Mouse (Mus musculus) spleen, postnatal 10 days (tissue): ENCODE data around the gene Kcnb1.

Experiments
- DNase-seq, 2 experiments: peaks; one replicate each; pipeline ENCODE4 v3.0.0; 2021 to 2022; ENCODE audit warnings: low spot score in 2 of 2

The Kcnb1 gene

DNA sequence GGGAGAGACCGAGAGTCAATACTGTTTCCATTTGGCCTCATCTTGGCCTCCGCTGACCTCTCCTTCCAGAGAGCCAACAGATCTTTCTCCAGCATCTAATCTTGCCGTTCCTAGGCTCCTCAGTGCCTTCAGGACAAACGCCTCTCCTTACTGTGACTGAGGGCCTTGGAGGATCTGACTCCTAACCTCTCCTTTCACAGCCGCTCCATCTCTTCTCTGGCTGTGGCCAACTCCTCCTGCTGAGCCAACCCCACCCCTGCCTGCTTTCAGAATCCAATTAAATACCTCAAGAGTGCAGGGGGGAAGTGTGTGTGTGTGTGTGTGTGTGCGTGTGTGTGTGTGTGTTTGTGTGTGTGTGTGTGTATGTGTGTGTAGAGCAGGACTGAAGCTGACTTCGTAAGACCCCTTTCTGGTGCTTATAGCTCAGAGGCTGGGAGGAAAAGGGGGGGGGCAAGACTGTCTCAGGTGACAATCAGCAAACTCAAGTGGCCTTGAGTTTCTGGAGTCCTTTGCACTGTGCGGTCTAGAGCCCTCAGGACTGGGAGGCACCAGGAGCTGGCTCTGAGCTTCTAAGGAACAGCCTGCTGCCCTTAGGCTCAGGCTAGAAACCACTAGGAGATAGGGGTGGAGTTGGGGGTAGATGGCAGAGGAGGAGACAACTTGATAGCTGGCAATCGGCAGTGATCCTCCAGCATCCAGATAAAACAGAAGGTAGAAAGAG, 59.7 kb downstream of the Kcnb1 start:
- DNase-seq, result no peak

DNA sequence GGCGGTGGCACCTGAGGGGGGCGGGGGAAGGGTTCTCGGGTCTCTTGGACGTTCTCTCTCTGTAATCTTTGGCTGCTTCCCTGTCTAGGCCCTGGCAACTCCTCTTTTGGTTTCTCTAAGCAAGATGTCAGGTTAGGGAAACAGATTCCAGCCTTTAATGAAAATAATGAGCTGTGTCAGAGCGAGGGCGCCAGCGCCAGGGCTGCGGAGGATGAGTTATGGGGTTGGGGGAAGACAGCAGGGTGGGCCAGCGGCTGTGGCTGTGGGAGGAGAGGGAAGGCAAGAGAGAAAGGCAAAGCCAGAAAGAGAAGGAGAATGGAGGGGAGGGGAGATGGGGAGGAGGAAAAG, 60.4 kb downstream of the Kcnb1 start:
- no peak for DNase-seq

DNA sequence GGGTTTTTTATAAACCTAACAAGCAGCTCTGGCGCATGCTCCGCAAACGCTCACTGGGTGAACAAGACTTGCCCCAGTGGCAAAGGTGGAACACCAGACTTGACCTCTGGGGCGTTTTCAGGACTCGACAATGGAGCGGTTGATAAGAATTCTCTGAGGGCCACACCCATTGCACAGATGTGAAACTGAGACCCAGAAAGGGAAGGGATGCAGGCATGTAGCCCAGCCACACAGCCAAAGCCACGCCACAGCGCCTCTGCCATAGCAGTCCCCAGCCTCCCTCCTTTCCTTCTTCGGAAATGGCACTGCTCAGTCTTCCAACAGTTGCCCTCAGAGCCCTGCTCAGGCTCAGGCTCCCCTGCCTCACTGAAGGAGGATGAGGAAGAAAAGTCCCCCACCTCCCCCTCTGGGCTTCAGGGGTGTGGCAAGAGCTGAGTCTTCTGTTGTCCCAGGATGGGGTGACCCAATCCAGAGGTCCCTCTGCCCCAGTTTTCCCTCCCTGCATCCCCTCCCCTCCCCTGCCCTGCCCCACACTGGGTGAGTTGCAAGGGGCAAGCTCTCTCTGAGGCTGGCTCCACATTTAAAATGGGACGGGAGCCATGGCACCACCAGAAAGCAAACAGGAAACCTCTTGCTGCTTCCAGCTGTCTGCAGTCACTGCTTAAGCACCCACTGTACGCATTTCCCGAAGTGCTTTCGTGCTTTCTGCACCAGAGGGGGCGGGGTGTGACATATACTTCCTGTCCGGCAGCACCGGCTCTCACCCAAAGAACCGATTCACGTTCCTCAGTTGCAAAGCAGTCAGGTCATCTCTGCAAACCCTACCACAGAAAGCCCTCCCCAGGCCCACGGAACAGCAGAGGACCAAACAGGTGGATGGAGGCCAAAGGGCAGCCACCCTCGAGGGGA, 61.0 kb downstream of the Kcnb1 start:
- DNase-seq, result peak; percentile 15 to 54

DNA sequence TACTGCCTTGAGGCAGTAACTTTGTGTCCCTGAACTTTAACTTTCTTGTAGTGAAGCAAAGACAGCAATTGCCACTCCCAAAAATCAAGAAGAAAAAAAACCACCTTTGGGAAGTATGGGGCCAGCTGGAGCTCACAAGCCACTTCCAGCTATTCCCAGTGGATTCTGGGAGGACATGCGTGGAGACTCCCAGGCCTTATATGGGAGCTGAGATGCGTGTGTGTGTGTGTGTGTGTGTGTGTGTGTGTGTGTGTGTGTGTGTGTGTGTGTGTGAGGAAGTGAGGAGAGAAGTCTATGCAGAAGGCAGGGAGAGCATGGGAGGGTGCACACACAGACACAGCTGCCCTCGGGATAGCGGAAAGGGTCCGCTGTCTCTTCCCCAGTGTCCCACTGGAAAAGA, 62.6 kb downstream of the Kcnb1 start:
- no peak for DNase-seq

DNA sequence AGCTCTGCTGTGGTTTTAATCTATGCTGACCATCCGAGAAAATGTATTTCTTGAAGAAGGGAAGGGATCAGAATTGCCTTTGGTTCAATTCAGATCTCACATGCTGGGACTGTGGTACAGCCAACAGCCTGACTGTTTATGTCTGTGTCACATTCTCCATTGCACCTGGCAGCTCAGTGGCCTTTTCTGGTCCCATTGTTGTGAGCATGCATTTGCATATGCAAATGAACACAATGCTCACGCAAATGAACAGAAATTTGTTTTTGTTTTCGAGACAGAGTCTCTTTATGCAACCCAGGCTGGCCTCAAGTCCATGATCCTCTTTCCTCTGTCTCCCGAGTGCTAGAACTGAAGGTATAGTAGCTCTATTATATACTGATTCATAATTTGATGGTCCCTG, 64.2 kb downstream of the Kcnb1 start:
- no peak for DNase-seq

DNA sequence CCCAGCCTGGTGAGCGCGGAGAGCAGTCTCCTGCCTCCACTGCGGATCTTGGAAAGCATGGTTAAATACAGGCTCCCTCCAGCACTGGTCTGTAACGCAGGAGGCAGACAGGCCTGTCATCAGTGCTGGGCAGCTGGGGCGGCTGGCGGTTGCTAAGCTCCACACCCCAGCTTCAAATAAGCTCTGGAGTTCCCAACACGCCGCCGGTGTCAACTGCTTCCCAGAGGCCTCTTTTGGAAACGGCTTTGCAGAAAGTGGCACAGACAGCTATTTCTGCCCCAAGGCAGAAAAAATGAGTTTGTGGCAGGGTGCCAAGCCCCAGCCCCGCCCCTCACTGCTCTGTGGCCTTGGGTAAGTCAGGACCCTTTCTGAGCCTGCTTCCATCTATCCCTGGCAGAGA, 66.0 kb downstream of the Kcnb1 start:
- DNase-seq, result no peak

DNA sequence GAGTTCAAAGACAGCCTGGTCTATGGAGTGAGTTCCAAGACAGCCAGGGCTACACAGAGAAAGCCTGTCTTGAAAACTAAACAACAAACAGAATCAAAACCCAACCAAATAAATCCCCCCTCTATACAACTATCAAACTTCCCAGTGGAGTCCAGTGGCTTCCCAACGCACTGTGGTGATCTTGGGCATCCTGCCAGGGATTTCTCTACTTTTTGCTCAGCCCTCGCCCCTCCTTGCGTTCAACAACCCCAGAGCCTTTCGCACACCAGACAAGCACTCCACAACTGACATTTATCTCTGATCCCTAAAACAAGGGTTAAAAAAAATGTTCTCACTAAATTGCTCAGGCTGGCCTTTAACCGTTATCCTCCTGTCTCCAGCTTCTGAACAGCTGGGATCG, 67.2 kb downstream of the Kcnb1 start:
- no peak for DNase-seq

DNA sequence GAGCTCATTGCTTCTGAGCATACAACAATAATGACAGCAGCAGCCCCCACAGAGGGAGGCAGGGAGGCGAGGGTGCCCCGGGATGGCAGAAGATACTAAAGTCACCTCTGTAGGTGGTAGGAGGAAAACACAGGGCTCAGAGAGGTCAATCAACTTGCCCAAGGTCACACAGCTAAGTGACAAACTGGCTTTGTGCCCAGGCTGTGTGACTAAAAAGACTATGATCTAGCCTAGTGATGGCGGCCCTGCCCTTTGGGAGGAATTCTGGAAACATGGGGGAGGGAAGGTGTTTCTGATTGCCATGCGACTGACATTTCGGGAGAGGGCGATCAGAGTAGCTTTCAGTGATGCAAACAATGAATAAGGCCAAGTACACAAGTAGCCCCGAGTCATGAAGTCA, 68.0 kb downstream of the Kcnb1 start:
- DNase-seq, result no peak

DNA sequence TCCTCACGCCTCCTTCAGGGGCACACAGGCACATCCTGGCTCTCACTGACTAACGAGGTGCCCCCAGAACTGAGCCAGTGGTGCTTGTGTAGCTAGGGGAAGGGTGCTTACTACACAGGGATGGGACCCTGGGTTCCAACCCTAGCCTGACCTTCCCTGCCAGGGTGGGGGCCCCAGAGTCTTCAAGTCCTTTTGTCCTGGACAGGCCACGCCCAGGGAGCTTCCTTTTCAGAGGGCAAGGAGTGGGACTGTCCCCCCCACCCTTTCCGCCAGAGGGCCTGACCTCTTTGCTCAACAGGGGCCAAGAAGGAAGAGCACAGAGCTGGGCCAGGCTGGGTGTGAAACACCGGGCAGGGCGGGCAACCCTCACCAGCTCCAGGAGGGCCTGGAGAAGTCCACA, 68.7 kb downstream of the Kcnb1 start:
- DNase-seq, result no peak

DNA sequence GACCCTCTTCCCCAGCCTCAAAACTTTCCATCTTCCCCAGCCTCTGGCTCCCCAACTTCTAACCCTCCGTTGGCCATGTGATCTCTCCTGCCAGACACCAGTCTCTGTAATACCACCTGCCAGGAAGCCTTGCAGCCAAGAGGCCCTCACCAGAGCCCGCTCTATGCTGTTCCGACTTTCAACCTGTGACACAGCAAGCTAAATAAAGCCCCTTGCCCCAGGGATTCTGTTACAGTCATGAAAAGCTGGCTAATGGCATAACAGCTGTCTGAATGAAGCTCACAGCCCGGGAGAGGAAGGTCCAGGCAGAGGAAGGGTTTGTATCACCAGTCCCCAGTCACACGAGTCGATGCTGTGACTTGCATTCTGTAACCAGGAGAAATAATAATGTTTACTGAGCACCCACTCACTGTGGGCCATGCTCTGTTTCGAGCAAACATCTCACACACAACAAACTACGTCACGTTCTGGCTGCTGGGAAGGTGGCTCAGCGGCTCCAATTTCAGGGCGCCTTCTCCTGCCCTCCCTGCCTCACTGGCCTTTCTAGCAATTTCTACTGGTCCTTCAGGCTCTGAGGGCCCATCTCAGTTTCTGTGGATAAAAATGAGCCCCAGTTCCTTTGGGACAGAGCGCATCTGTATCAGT, 69.6 kb downstream of the Kcnb1 start:
- DNase-seq, result no peak

DNA sequence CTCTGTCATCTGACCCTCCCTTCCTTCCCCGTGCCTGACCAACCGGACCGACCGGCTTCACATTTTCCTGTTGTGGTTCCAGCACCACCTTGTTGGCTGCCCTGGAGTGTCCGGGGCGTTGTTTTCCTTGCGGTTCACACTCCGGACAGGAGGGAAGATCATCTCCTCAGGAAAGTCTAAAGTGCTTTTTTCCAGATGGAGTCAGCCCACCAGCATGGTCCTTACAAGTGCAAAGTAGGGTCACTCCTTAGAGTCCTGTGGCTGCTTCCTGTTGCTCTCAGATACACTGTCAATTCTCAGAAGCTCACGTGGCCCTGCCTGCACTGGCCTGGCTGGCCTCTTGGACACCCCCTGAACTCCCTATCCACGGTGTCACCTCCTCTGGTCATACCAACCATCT, 71.9 kb downstream of the Kcnb1 start:
- DNase-seq, result no peak

DNA sequence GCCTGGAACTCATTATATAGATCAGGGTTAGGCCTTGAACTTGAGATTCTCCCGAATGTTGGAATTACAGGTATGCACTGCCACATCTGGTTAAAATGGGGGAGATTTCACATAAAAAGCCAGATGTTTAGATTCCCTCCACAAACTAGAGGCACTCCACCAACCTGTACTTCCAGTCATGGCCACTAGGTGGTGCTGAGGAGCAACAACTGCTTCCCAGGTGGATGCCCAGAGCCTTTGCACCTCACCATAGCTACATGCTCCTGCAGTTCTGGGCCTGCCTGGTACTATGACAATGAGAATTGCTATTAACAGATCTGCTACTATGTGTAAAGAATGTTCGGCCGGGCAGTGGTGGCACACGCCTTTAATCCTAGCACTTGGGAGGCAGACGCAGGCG, 77.2 kb downstream of the Kcnb1 start:
- peak; percentile 85 to 89 for DNase-seq

DNA sequence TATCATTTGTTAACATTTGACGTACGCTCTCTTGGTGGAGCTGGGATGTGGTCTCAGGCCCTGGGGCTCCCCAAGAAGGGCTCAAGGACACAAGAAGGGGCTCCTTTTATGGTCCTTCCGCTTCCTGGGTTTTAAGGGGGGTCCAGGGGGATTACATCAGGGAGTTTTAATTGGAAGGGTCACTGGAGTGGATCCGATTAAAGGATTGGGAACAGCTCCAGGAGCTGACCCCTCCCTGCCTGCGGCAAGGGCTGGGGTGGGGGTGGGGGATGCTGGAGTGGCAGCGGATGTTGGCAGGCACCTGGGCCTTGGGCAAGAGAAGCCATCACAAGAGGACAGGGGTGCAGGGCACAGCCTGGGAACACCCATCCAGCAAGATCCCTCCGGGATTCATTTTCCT, 77.7 kb downstream of the Kcnb1 start:
- no peak for DNase-seq

DNA sequence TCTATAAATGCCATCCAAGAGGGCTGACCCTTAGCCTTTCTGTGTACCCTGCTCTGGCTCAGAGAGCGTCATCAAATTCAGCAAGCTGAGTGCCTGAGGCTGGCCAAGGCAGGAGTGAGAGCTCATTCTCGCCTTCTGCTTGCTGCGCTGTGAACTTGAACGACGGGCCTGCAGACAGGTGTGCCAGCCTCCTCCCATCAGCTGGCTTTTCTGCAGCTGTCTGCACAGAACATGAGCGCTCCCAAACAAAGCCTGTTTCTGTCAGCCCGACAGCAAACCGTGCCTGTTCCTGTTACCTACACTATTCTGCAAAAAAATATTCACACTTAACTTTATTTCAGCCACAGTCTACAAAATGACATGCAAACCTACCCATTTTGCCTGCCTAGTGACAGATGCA, 80.4 kb downstream of the Kcnb1 start:
- DNase-seq, result no peak

DNA sequence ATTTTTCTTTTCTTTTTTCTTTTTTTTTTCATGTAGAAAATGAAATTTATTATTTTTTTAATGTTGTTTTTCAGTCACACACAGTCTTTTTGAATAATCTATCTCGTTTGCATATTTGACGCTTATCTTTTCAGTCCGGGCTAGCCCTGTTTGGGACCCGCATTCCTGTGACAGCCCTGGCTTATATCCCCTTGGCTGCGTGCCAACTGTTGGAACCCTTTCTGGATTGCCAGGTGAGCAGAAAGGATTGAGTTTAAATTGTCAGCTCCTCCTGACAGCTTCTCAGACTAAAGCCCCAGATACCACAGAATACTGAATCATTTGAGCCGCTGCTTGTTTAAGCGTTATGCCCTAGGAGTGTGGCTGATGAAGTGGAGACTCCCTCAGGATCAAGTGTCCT, 86.4 kb downstream of the Kcnb1 start:
- no peak for DNase-seq

DNA sequence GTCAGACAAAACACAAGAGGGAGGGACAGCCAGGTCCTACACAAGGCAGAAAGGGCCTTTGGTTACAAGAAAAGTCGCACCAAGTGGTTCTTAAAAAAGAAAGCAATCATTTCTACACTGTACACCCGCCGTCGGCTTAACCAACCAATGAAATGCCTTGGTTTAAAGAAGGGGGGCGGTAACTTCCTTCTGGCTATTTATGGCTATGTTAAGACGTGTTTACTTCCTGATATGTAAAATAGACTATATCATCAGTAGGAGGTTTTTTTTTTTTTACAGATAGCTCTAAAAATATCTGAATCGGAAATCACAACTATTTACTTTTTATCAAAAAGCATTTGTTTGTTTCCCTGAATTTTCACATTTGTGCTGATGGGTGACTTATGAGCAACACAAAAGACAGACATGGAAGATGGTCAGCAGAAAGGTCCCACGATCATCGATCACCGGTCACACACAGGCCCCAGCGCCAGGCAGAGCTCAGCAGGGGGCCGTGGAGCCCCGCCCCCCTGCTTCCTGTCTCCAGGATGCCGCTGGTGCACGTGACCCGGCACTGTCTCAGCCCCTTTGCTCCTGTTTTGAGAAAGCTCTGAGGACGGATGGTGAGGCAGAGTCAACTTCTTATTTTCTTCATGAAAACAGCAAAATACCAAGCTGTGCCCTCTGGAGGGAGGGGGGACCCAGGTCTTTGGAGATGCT, 88.1 kb downstream of the Kcnb1 start:
- DNase-seq, result peak; percentile 22 to 76

DNA sequence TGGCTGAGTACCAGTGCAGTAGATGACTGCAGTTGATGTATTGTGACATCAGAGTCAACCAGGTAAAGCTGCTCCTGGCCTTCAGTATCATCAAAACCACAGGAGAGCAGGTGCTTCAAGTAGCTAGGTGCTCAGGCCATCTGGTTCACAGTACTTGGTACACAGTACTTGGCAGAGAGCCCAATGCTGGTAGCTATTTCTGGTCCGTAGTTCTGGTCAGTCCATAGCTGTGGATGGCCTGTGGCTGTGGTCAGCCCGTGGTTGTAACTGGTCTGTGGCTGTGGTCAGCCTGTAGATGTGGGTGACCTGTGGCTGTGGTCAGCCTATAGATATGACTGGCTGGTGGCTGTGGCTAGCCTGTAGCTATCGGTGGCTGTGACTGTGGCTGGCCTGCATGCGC, 95.3 kb downstream of the Kcnb1 start:
- DNase-seq, result no peak

DNA sequence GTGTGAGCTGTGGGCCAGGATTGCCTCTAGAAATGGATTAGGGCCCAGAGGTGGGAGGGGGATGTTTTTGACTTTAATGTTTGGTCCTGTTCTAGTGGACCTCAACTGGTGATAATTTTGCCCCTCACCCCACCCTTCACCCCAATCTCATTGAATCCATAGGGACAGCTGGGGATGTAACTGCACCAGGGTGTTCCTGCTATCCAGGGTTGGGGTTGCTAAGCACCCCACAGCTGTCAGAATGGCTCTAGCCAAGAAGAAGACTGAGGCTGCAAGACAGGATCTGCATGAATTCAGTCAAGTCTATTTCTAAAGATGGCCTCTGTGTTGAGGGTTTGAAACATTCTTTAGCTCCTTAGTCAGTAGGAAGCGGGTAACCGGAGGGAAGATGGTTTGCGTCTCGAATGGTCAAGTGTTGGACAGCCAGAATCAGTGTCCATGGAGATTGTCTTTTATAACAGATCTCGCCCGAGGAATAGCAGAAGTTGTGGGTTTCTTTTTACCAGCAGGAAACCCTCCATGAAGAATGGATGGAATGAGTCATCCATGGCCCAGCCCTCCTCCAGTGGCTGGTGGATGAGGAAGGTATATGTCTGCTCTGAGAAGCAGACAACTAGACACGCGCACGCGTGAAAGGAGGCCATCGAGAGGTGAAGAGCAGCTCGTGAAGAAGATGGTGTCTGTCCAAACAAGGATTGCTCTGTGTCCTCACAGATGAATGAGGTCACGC, 96.6 kb downstream of the Kcnb1 start:
- DNase-seq, result no peak

DNA sequence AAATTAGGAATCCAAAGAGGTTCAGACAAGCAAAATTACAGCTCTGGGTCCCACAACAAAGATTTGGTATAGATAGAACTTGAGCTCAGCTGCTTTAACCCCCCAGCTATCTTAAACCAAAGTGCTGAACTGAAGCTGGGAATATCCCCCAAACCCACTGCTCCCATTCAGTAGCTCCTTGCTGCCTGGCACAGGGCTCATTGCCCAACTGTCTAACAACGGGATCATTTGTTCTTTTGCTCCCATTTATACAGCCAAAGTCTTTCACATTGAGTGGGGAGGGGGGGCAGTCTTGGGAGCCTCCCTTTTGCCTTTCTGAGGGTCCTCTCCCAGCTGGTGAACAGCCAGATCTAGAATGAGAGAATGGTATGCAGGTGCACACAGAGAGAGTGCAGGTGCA, 99.7 kb downstream of the Kcnb1 start:
- DNase-seq, result no peak

DNA sequence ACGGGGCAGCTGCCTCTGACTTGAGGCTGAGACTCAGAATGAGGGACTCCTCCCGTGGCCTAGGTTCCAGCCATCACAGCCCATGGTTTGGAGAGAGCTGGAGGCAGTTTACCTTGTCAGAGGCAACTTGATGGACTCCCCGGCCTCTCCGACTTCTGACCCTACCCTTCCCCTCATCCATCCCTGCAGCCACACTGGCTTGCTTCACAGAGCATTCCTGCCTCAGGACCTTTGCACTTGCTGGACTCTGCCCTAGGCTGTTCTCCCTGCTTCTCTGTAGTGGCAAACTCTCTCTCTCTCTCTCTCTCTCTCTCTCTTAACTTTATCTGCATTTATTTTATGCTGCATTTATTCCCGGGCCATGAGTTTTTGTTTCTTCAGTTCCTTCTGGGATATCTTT, 103.1 kb downstream of the Kcnb1 start:
- no peak for DNase-seq

DNA sequence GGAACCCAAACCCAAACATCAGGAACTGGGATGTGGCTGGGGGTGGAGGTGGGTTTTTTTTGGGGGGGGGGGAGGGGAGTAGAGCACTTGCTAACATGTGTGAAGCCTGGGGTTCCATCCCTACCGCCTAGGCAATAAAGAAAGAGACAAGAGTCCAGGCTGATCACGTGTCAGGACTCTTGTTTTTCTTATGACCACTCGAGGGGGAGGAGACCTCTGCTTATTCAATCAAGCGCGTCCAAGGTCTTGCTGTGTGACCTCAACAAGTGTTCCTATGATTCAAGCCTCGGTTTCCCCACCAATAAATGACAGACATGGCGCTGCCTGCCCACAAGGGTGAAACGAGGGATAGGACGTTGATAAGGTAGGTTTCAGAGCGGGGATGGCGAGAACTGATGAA, 103.9 kb downstream of the Kcnb1 start:
- no peak for DNase-seq

DNA sequence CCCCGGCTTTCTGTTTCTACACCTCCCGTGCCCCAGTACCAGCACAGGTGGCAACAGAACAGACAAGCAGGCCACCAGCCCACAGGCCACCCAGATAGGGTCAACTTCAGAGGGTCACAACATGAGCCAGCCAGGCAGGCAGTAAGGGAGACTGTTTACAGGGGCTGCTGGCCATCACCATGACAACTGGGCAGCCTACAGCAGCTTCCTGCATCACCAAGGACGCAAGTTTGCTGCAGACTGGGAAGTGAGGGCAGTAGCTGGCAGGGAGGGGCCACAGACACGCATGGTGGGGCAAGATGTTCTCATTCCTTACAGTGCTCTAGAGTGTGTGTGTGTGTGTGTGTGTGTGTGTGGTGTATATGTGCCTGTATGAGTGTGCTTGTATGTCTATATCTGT, 108.3 kb downstream of the Kcnb1 start:
- DNase-seq, result peak in 1 of 2 experiments; percentile 56
